Comparison of ENCODE assay signal across 20 mouse cellular contexts in the genomic region with DNA sequence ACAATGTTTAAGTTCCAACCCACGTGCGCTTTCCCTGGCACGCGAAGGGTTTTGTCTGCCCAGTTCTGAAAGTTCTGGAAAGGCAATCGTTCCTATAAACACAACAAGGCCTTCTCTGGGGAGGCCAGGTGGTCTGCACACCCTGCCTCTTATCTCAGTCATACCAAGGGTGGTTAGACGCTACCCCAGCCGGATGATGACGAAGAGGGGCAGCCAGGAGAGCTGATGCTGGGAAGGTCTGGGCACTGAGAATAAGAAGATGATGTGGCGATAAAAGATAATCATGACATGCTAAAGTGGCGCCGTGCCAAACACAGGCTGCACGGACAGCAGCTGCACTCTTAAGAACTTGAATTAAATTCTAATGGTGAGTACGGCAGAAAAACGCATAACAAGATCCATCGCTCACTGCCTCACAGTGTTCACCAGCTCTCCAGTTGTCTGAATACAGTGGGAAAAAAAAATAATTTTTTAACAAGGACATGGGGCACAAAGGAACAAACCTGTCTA. TPM values are rescaled to one million over a fixed set of nuclear protein-coding genes. Genes with fewer than 3 reads are reported as not detected.
A peak's percentile ranks its signal among the peaks of the same experiment; 100 is the strongest.
DNase-seq lines count a peak whose midpoint lies in the region; ATAC-seq and TF ChIP-seq lines count a peak whose summit lies in the region.
"Had no signal": no experiment of that assay in that cellular context is flagged by ENCODE, and none has a peak within 500 bp of the region (broad histone marks: within the 10 kb centered on the region; RNA-seq: fewer than 3 reads in every experiment).

No protein-coding gene starts in this region.

- WGBS in forebrain, embryonic 13.5 days, result 69% methylated on average over 15 of the region's 15 CpGs
- WGBS in forebrain, embryonic 11.5 days, result 93% methylated on average over 15 of the region's 15 CpGs
- WGBS in neural tube, embryonic 12.5 days, result 80% methylated on average over 15 of the region's 15 CpGs
- 57% methylated on average over 15 of the region's 15 CpGs for WGBS in neural tube, embryonic 15.5 days
- WGBS in hindbrain, postnatal 0 days, result 52% methylated on average over 15 of the region's 15 CpGs
- WGBS in kidney, embryonic 16.5 days, result 94% methylated on average over 15 of the region's 15 CpGs

- H3K4me3 ChIP-seq in forebrain, embryonic 13.5 days, result no peak overlapping the region
- no peak overlapping the region for H3K4me3 ChIP-seq in forebrain, embryonic 11.5 days (ENCODE audit: low read depth, low read length)
- H3K4me3 ChIP-seq in neural tube, embryonic 12.5 days, result no peak overlapping the region
- H3K4me3 ChIP-seq in neural tube, embryonic 15.5 days (replicated peaks), result no peak overlapping the region
- no peak overlapping the region for H3K4me3 ChIP-seq in hindbrain, postnatal 0 days (ENCODE audit: low read length)
- no peak overlapping the region for H3K4me3 ChIP-seq in kidney, embryonic 16.5 days (ENCODE audit: low read length)
- H3K4me3 ChIP-seq: heart, adult 2 months; heart, embryonic 15.5 days had no signal

- H3K36me3 ChIP-seq in forebrain, embryonic 13.5 days (ENCODE audit: poor library complexity, severe bottlenecking), result peaks cover 63% of the 10 kb centered on the region
- H3K36me3 ChIP-seq in forebrain, embryonic 11.5 days (ENCODE audit: control insufficient read depth, insufficient read depth, low read length), result peaks cover 10% of the 10 kb centered on the region
- H3K36me3 ChIP-seq in neural tube, embryonic 12.5 days, result peaks cover 45% of the 10 kb centered on the region
- peaks cover 16% of the 10 kb centered on the region for H3K36me3 ChIP-seq in neural tube, embryonic 15.5 days
- H3K36me3 ChIP-seq in hindbrain, postnatal 0 days (ENCODE audit: insufficient read depth, low read length), result peaks cover 13% of the 10 kb centered on the region; the same call in 1 of the 2 replicates
- H3K36me3 ChIP-seq in kidney, embryonic 16.5 days (ENCODE audit: insufficient read depth, low read length), result peaks cover 21% of the 10 kb centered on the region

- H3K27me3 ChIP-seq in forebrain, embryonic 13.5 days, result no peaks in the 10 kb centered on the region
- no peaks in the 10 kb centered on the region for H3K27me3 ChIP-seq in forebrain, embryonic 11.5 days (ENCODE audit: control insufficient read depth, insufficient read depth, low read length)
- no peaks in the 10 kb centered on the region for H3K27me3 ChIP-seq in neural tube, embryonic 12.5 days (replicated peaks)
- no peaks in the 10 kb centered on the region for H3K27me3 ChIP-seq in neural tube, embryonic 15.5 days (replicated peaks)
- H3K27me3 ChIP-seq in hindbrain, postnatal 0 days (ENCODE audit: insufficient read depth, low read length), result no peaks in the 10 kb centered on the region
- no peaks in the 10 kb centered on the region for H3K27me3 ChIP-seq in kidney, embryonic 16.5 days (ENCODE audit: insufficient read depth, low read length)
- H3K27me3 ChIP-seq: heart, embryonic 15.5 days had no signal

- no peak overlapping the region for H3K4me2 ChIP-seq in forebrain, embryonic 13.5 days
- no peak overlapping the region for H3K4me2 ChIP-seq in forebrain, embryonic 11.5 days (ENCODE audit: low read depth, low read length, severe bottlenecking)
- H3K4me2 ChIP-seq in neural tube, embryonic 12.5 days (replicated peaks), result no peak overlapping the region
- H3K4me2 ChIP-seq in neural tube, embryonic 15.5 days, result no peak overlapping the region
- no peak overlapping the region for H3K4me2 ChIP-seq in hindbrain, postnatal 0 days (ENCODE audit: low read depth, low read length)
- H3K4me2 ChIP-seq in kidney, embryonic 16.5 days (replicated peaks; ENCODE audit: low read depth, low read length), result no peak overlapping the region
- H3K4me2 ChIP-seq: heart, embryonic 15.5 days had no signal

- H3K4me1 ChIP-seq in forebrain, embryonic 13.5 days, result peaks cover 95% of the 10 kb centered on the region
- peaks cover 42% of the 10 kb centered on the region for H3K4me1 ChIP-seq in forebrain, embryonic 11.5 days (replicated peaks; ENCODE audit: control insufficient read depth, insufficient read depth, low read length)
- H3K4me1 ChIP-seq in neural tube, embryonic 12.5 days, result peaks cover 82% of the 10 kb centered on the region
- peaks cover 76% of the 10 kb centered on the region for H3K4me1 ChIP-seq in neural tube, embryonic 15.5 days
- H3K4me1 ChIP-seq in hindbrain, postnatal 0 days (ENCODE audit: insufficient read depth, low read length), result peaks cover 15% of the 10 kb centered on the region; the same call in 1 of the 2 replicates
- H3K4me1 ChIP-seq in kidney, embryonic 16.5 days (ENCODE audit: insufficient read depth, low read length), result peaks cover 62% of the 10 kb centered on the region

- no peak for ATAC-seq in forebrain, embryonic 13.5 days
- ATAC-seq in forebrain, embryonic 11.5 days (replicated peaks; ENCODE audit: low FRiP score), result no peak
- no peak for ATAC-seq in neural tube, embryonic 12.5 days (ENCODE audit: low FRiP score, low read depth)
- no peak for ATAC-seq in neural tube, embryonic 15.5 days (ENCODE audit: low FRiP score)
- no peak for ATAC-seq in hindbrain, postnatal 0 days
- no peak for ATAC-seq in kidney, embryonic 16.5 days (ENCODE audit: low FRiP score, low TSS enrichment)
- ATAC-seq: liver, postnatal 0 days had no signal

- no peak for TF ChIP-seq CTCF in hindbrain, postnatal 0 days (IDR thresholded peaks at IDR 0.05; ENCODE audit: low read depth)

- H3K9me3 ChIP-seq in forebrain, embryonic 13.5 days (replicated peaks), result no peaks in the 10 kb centered on the region
- no peaks in the 10 kb centered on the region for H3K9me3 ChIP-seq in forebrain, embryonic 11.5 days (ENCODE audit: control insufficient read depth, low read length)
- H3K9me3 ChIP-seq in neural tube, embryonic 12.5 days, result no peaks in the 10 kb centered on the region
- no peaks in the 10 kb centered on the region for H3K9me3 ChIP-seq in neural tube, embryonic 15.5 days (replicated peaks)
- H3K9me3 ChIP-seq in hindbrain, postnatal 0 days (ENCODE audit: low read length), result no peaks in the 10 kb centered on the region
- H3K9me3 ChIP-seq in kidney, embryonic 16.5 days (ENCODE audit: low read length), result no peaks in the 10 kb centered on the region
- H3K9me3 ChIP-seq: heart, embryonic 15.5 days had no signal

- no peak for DNase-seq in forebrain, embryonic 11.5 days (ENCODE audit: low spot score)
- peak; percentile 50 for DNase-seq in hindbrain, postnatal 0 days (ENCODE audit: low spot score)
- no peak for DNase-seq in layer of hippocampus, adult 8-10 months (ENCODE audit: low spot score in 2 of 2)
- DNase-seq: adrenal gland, postnatal 36 days; cerebellum, adult 9-10 months; embryo, embryonic 11 days; gastrocnemius, postnatal 10 days; heart, adult 2 months; kidney, adult 2 months; kidney, postnatal 36 days; liver; liver, postnatal 0 days; lung, postnatal 36 days; retina, postnatal 1 day; thymus, postnatal 25 days had no signal

- peak overlapping the region; percentile 79 for H3K27ac ChIP-seq in forebrain, embryonic 13.5 days
- no peak overlapping the region for H3K27ac ChIP-seq in forebrain, embryonic 11.5 days (ENCODE audit: low read depth, low read length)
- peak overlapping the region; percentile 20; the same call in 1 of the 2 replicates for H3K27ac ChIP-seq in neural tube, embryonic 12.5 days
- H3K27ac ChIP-seq in neural tube, embryonic 15.5 days (replicated peaks), result no peak overlapping the region
- no peak overlapping the region for H3K27ac ChIP-seq in hindbrain, postnatal 0 days
- H3K27ac ChIP-seq in kidney, embryonic 16.5 days (ENCODE audit: low read length), result no peak overlapping the region
- H3K27ac ChIP-seq: heart, adult 2 months; heart, embryonic 15.5 days had no signal

- H3K9ac ChIP-seq in forebrain, embryonic 13.5 days, result no peak overlapping the region
- no peak overlapping the region for H3K9ac ChIP-seq in forebrain, embryonic 11.5 days (ENCODE audit: low read length)
- no peak overlapping the region for H3K9ac ChIP-seq in neural tube, embryonic 12.5 days
- H3K9ac ChIP-seq in neural tube, embryonic 15.5 days (replicated peaks), result no peak overlapping the region
- H3K9ac ChIP-seq in hindbrain, postnatal 0 days (replicated peaks; ENCODE audit: low read length), result no peak overlapping the region
- H3K9ac ChIP-seq in kidney, embryonic 16.5 days (replicated peaks; ENCODE audit: low read length), result no peak overlapping the region
- H3K9ac ChIP-seq: heart, embryonic 15.5 days; liver, postnatal 0 days had no signal

RNA-seq across cellular contexts. Expression of a gene that starts 18.1 kb away (rescaled TPM):
- polyA plus RNA-seq in forebrain, embryonic 13.5 days (2015; fragmentation: Nextera tagmentation; extraction: Ambion mirVana), result 31.5 and 36.5 TPM in 2 replicates
- 23.9 and 26.2 TPM in 2 replicates for polyA plus RNA-seq in forebrain, embryonic 11.5 days (2014; fragmentation: Nextera tagmentation; extraction: Ambion mirVana)
- polyA plus RNA-seq in neural tube, embryonic 12.5 days (2016; fragmentation: Nextera tagmentation; extraction: Ambion mirVana), result 27.9 and 37.7 TPM in 2 replicates
- 17.3 and 20.7 TPM in 2 replicates for polyA plus RNA-seq in neural tube, embryonic 15.5 days (2015; fragmentation: Nextera tagmentation; extraction: Ambion mirVana)
- 165 and 170 TPM in 2 replicates for total RNA-seq in hindbrain, postnatal 0 days (2014; rRNA removed)
- polyA plus RNA-seq in hindbrain, postnatal 0 days (2015; fragmentation: Nextera tagmentation; extraction: Ambion mirVana), result 33.0 and 36.8 TPM in 2 replicates
- 24.3 and 30.0 TPM in 2 replicates for polyA plus RNA-seq in kidney, embryonic 16.5 days (2015; fragmentation: Nextera tagmentation; extraction: Ambion mirVana)
- 100 to 1,000 TPM; 102 to 121 (median 109) TPM for total RNA-seq in layer of hippocampus, adult 8-10 months (2022)

Comparison
In these comparisons a context has a peak if more than half of its experiments do, and no peak if none do; other contexts are left out.
1. H3K27ac ChIP-seq: peak in forebrain, embryonic 13.5 days (single experiment) and neural tube, embryonic 12.5 days (single experiment); none in forebrain, embryonic 11.5 days (single experiment), neural tube, embryonic 15.5 days (single experiment), hindbrain, postnatal 0 days (single experiment) and kidney, embryonic 16.5 days (single experiment).